Mouse (Mus musculus): ENCODE measurements around the gene Kcnma1.

Gene Kcnma1

GRCm38 (mm10) chr14:23771794-23772193 lies 242.5 kb downstream of the Kcnma1 start:
- DNase-seq: peak; percentile 92

GRCm38 (mm10) chr14:23762471-23762870 lies 251.8 kb downstream of the Kcnma1 start:
- DNase-seq: peak; percentile 60

- no peak for DNase-seq
Observed at GRCm38 (mm10) chr14:23759626-23760025, 254.7 kb downstream of the Kcnma1 start.

GRCm38 (mm10) chr14:23758421-23758820 lies 255.9 kb downstream of the Kcnma1 start:
- DNase-seq: peak; percentile 18

GRCm38 (mm10) chr14:23748011-23748410 lies 266.3 kb downstream of the Kcnma1 start:
- DNase-seq: no peak

GRCm38 (mm10) chr14:23746976-23747375 lies 267.3 kb downstream of the Kcnma1 start:
- no peak for DNase-seq

GRCm38 (mm10) chr14:23741531-23741930 lies 272.8 kb downstream of the Kcnma1 start:
- DNase-seq: peak; percentile 68

GRCm38 (mm10) chr14:23734200-23734599 lies 280.1 kb downstream of the Kcnma1 start:
- DNase-seq: peak; percentile 27

GRCm38 (mm10) chr14:23729377-23729776 lies 284.9 kb downstream of the Kcnma1 start:
- DNase-seq: no peak

GRCm38 (mm10) chr14:23723701-23724430 lies 290.4 kb downstream of the Kcnma1 start:
- DNase-seq: no peak

- DNase-seq: no peak
Observed at GRCm38 (mm10) chr14:23719246-23719645, 295.0 kb downstream of the Kcnma1 start.

- no peak for DNase-seq
Observed at GRCm38 (mm10) chr14:23718667-23719066, 295.6 kb downstream of the Kcnma1 start.

- no peak for DNase-seq
Observed at GRCm38 (mm10) chr14:23714396-23715131, 299.7 kb downstream of the Kcnma1 start.

GRCm38 (mm10) chr14:23712891-23713290 lies 301.4 kb downstream of the Kcnma1 start:
- DNase-seq: no peak

GRCm38 (mm10) chr14:23710954-23711353 lies 303.3 kb downstream of the Kcnma1 start:
- no peak for DNase-seq

- no peak for DNase-seq
Observed at GRCm38 (mm10) chr14:23706837-23707236, 307.5 kb downstream of the Kcnma1 start.

- no peak for DNase-seq
Observed at GRCm38 (mm10) chr14:23705647-23706046, 308.6 kb downstream of the Kcnma1 start.

- no peak for DNase-seq
Observed at GRCm38 (mm10) chr14:23704303-23704702, 310.0 kb downstream of the Kcnma1 start.

- DNase-seq: no peak
Observed at GRCm38 (mm10) chr14:23696341-23696740, 317.9 kb downstream of the Kcnma1 start.

- DNase-seq: no peak
Observed at GRCm38 (mm10) chr14:23689681-23690080, 324.6 kb downstream of the Kcnma1 start.

- no peak for DNase-seq
Observed at GRCm38 (mm10) chr14:23688513-23688912, 325.8 kb downstream of the Kcnma1 start.

- no peak for DNase-seq
Observed at GRCm38 (mm10) chr14:23684463-23685066, 329.7 kb downstream of the Kcnma1 start.

GRCm38 (mm10) chr14:23682758-23683157 lies 331.5 kb downstream of the Kcnma1 start:
- DNase-seq: peak; percentile 93

- DNase-seq: peak; percentile 49
Observed at GRCm38 (mm10) chr14:23679378-23679777, 334.9 kb downstream of the Kcnma1 start.

Data from heart, adult 11 months (tissue).